Mouse (Mus musculus) embryonic facial prominence, embryonic 11.5 days (tissue): ENCODE results near the gene Gpr25. TPM values are rescaled to one million over a fixed set of nuclear protein-coding genes. Genes with fewer than 3 reads are reported as not detected.

ENCODE experiments used
- ATAC-seq: fragments of 200-750 bp; cut with Nextera tagmentation; replicated peaks from 2 replicates; pipeline ENCODE4 v1.8.0; 2017; ENCODE audit warnings: low read depth; ENCODE audit not compliant: insufficient number of reproducible peaks, low FRiP score, low TSS enrichment
- DNase-seq: peaks from one replicate; pipeline ENCODE4 v3.0.0-alpha.2; 2015; ENCODE audit warnings: low spot score
- H3K27ac ChIP-seq: fragments of 300-500 bp; sonication (generic); replicated peaks from 2 replicates; pipeline ENCODE4 v1.5.1; 2014; ENCODE audit warnings: mild to moderate bottlenecking, low read depth, low read length, control low read depth
- H3K27me3 ChIP-seq: fragments of 300-500 bp; sonication (generic); 2 replicates; pipeline ENCODE4 v1.6.1; 2014; ENCODE audit warnings: mild to moderate bottlenecking, low read length, moderate library complexity, mixed read lengths; ENCODE audit not compliant: control insufficient read depth, insufficient read depth
- H3K36me3 ChIP-seq: fragments of 300-500 bp; sonication (generic); replicated peaks from 2 replicates; pipeline ENCODE4 v1.6.1; 2014; ENCODE audit warnings: low read depth, mild to moderate bottlenecking, low read length, moderate library complexity, mixed read lengths; ENCODE audit not compliant: control insufficient read depth, insufficient read depth
- H3K4me1 ChIP-seq: fragments of 300-500 bp; sonication (generic); 2 replicates; pipeline ENCODE4 v1.6.1; 2014; ENCODE audit warnings: low read length, mixed read lengths; ENCODE audit not compliant: control insufficient read depth, insufficient read depth
- H3K4me2 ChIP-seq: fragments of 300-500 bp; sonication (generic); 2 replicates; pipeline ENCODE4 v1.6.1; 2014; ENCODE audit warnings: low read depth, mild to moderate bottlenecking, control low read depth, low read length, moderate library complexity
- H3K4me3 ChIP-seq: fragments of 300-500 bp; sonication (generic); 2 replicates; pipeline ENCODE4 v1.5.1; 2014; ENCODE audit warnings: low read depth, low read length, control low read depth
- H3K9ac ChIP-seq: fragments of 300-500 bp; sonication (generic); replicated peaks from 2 replicates; pipeline ENCODE4 v1.6.1; 2014; ENCODE audit warnings: mild to moderate bottlenecking, control low read depth, low read length
- H3K9me3 ChIP-seq: fragments of 300-500 bp; sonication (generic); replicated peaks from 2 replicates; pipeline ENCODE4 v1.6.1; 2016; ENCODE audit warnings: mild to moderate bottlenecking, low read length, inconsistent platforms, mixed read lengths; ENCODE audit not compliant: control insufficient read depth
- WGBS: fragments of 180-500 bp; shearing (Covaris S2); extraction: QIAGEN DNeasy Blood & Tissue Kit; methylation state at CpG from one replicate; pipeline ENCODE4 v1.1.7; 2014; 5-methylcytosine and 5-hydroxymethylcytosine counted together
- polyA plus RNA-seq: library from polyadenylated mRNA; unstranded; fragments of >200 nt; fragmentation: Nextera tagmentation; extraction: Ambion mirVana; gene quantifications from 2 replicates; pipeline ENCODE4 v1.2.1, GENCODE M21; 2014

The Gpr25 gene
- polyA plus RNA-seq, 1 experiment from 2014 or later: not detected

DNA sequence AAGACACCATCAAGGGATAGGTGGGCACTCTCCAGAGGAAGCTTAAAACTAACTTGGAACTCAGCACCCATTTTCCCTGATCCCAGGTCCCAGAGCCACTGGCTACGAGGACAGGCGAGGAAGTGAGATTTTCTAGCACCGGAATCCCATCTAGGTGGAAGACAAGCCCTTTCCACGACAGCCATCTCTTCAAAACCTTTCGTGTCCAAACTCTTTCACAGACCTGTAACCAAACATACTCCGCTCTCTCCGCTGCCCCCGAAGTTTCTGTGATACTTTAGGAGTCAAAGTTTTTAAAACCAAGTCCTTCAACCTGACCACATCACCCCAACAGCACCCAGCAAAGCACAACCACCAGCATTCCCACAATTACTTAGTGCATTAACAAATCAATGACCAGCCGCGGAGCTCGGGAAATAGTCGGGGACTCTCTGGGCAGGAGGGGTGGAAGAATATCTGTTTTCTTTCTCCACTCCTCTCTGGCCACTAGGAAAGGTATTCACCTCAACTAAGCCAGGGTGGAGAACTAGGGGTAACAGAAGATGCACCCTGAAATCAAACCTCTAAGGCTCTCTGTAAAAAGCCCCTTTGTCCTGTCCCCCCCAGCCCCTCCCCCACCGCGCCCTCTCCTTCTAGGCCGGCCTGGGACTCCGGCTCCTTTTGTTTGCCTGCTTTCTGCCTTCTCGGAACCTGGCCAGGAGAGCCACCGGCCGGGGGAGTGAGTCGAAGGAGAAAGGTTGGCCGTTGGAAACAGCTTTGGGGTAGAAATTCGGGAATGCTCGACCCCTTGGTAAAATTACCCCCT, 27.5 kb downstream of the Gpr25 start:
- Histone ChIP-seq H3K9ac (peak overlapping the region; percentile 70), H3K9me3 (no peaks in the 10 kb centered on the region), H3K4me1 (peaks cover 12% of the 10 kb centered on the region), H3K27me3 (no peaks in the 10 kb centered on the region), H3K4me3 (peak overlapping the region; percentile 49), H3K4me2 (peak overlapping the region; percentile 64), H3K27ac (0 out of 2 replicates have a peak overlapping the region, but pooled peaks have one; percentile 17), H3K36me3 (no peaks in the 10 kb centered on the region)
- peak; percentile 47 for DNase-seq
- ATAC-seq: no peak; the same call in 1 of the 2 replicates
- under 1% methylated on average over 23 of the region's 23 CpGs for WGBS

DNA sequence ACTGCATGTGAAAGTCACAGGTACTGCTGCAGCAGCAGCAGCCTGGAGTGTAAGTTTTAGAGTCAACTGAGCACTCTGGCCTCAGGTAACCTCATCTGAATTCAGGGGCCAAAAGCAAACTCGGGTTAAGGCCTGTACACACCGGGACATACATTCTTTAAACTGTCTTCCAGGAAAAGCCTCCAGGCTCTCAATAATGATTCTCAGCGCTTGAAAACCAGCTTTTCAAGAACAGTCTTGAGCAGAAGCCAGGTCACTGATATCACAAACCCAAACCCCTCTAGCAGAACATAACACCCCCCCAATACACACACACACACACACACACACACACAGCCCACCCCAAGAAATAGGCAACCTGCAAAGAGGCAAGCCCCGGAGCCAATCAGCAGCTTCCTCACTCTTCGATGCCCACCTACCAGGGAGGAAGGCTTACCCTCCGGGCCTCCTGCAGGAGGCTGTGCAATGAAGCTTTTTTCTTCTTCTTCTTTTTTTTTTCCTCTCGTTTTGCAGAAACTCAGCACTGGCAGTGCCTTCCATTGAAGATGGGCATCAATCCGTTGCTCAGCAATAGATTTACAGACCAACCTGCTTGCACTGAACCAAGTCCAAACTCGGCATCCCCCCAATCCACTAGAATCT, 28.3 kb downstream of the Gpr25 start:
- ATAC-seq (no peak), DNase-seq (peak; percentile 56)
- peaks cover 12% of the 10 kb centered on the region for H3K4me1 ChIP-seq
- peak overlapping the region; percentile 64 for H3K4me2 ChIP-seq
- peak overlapping the region; percentile 49 for H3K4me3 ChIP-seq
- H3K9ac ChIP-seq: peak overlapping the region; percentile 70
- H3K27ac ChIP-seq: no peak overlapping the region
- H3K9me3 ChIP-seq: no peaks in the 10 kb centered on the region
- 2% methylated on average over 9 of the region's 9 CpGs for WGBS
- H3K36me3 ChIP-seq: no peaks in the 10 kb centered on the region
- H3K27me3 ChIP-seq: no peaks in the 10 kb centered on the region

DNA sequence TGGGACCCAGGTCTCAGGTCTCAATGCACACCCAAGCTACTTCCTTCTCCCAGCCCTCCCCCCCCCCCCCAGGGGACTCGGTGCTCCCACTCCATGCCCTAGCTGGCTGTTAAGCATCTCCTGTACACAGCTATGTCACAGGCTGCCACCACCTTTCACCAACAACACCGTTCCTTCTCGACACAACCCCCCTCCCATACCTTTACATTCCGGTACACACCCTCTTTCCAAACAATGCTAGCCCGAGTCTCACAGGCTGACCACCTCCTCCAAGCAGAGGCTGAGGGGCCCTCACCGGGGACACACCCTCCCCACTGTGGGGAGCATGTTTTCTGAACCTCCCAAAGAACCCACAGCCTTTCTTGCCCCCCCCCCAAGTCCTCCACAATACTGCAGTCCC, 29.1 kb downstream of the Gpr25 start:
- no peak for DNase-seq
- no peak overlapping the region for H3K27ac ChIP-seq
- peaks cover 12% of the 10 kb centered on the region for H3K4me1 ChIP-seq

DNA sequence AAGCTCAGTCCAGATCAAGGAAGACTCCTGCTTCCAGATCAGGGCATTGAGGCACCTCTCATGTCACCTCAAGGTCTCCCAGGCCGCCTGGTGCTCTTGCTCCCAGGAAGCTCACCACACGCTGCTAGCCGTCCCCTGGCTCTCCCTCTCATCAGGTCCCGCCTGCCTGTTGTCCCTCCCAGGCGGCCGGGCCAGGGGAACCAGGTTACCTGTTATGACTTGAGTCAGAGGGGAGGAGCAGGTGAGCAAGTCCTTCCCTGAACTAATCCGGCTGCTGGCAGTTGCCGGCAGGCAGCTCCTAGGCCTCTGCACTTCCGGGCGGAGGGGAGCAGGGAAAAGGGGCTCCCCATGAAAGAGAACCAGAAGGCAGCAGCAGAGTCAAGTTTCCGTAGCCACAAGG, 30.5 kb downstream of the Gpr25 start:
- peak overlapping the region; percentile 43 for H3K9ac ChIP-seq
- H3K27ac ChIP-seq: peak overlapping the region; percentile 31; the same call in 1 of the 2 replicates
- ATAC-seq (no peak), DNase-seq (peak; percentile 31)
- H3K4me1 ChIP-seq: peaks cover 12% of the 10 kb centered on the region
- no peaks in the 10 kb centered on the region; the same call in none of the 2 replicates for H3K36me3 ChIP-seq
- WGBS: 16% methylated on average over 11 of the region's 11 CpGs
- H3K4me3 ChIP-seq: peak overlapping the region; percentile 14
- H3K4me2 ChIP-seq: peak overlapping the region; percentile 38
- H3K27me3 ChIP-seq: no peaks in the 10 kb centered on the region
- no peaks in the 10 kb centered on the region for H3K9me3 ChIP-seq

More for the DNA sequence above, 29.1 kb downstream of the Gpr25 start:
- Histone ChIP-seq H3K27me3 (no peaks in the 10 kb centered on the region), H3K36me3 (no peaks in the 10 kb centered on the region; the same call in none of the 2 replicates), H3K9me3 (no peaks in the 10 kb centered on the region), H3K4me3 (peak overlapping the region; percentile 49), H3K9ac (peak overlapping the region; percentile 43), H3K4me2 (peak overlapping the region; percentile 64)
- WGBS: 6% methylated on average over 6 of the region's 6 CpGs
- no peak for ATAC-seq

DNA sequence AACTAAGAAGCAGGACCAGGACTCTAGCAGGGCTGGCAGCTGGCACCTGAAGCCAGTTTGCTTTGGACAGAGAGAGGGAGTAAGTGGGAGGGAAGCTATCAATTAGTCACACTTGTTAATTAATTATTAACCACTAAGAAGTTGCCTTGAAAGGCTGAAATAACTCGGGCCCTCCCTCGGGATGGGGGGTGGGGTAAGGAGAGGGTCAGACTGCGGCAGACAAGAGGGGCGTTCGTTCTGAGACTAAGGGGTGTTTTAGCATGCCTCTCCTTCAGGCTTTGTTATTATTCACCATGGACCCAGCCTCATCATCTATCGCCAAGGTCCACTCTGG, 31.7 kb downstream of the Gpr25 start:
- no peak overlapping the region for H3K4me2 ChIP-seq
- H3K4me1 ChIP-seq: peaks cover 12% of the 10 kb centered on the region
- no peak overlapping the region for H3K27ac ChIP-seq
- H3K9ac ChIP-seq: no peak overlapping the region
- H3K36me3 ChIP-seq: no peaks in the 10 kb centered on the region; the same call in none of the 2 replicates
- ATAC-seq: no peak
- no peak for DNase-seq
- H3K4me3 ChIP-seq: no peak overlapping the region
- WGBS: 17% methylated on average over 6 of the region's 6 CpGs
- H3K27me3 ChIP-seq: no peaks in the 10 kb centered on the region
- H3K9me3 ChIP-seq: no peaks in the 10 kb centered on the region

DNA sequence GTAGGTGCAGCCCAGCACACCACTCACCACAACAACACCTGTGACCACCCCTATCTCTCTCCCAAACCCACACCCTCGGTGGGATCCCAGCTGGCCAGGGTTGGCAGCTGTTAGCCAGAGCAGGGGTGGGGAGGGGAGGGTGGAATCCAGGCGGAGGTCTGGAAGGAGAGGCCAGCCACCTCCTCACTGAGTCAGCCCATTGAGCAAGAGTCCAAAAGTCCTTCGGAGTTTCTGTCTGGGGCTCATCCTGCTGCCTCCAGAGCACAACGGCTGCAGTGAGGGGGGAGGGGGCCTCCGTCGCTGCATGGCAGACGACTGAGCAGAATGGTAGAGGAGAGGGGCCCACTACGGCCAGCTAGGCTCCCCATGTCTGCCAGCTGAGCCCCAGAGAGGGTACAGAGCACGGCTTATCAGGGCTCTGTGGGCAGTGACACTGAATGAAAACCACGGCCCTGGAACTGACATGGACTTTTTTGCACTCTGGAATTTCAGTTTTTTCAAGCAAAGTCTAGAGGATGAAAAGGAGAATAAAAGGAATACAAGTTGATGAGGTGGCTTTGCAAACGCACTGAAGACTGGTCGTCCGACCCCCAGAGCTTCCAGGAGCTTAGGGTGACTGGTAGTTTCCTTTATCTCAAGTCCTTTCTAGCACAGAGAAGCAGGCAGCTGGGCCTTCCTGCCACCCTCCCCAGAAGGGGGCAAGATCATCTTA, 32.2 kb downstream of the Gpr25 start:
- Histone ChIP-seq H3K27me3 (no peaks in the 10 kb centered on the region), H3K9ac (no peak overlapping the region), H3K9me3 (no peaks in the 10 kb centered on the region), H3K27ac (no peak overlapping the region), H3K4me2 (no peak overlapping the region), H3K36me3 (no peaks in the 10 kb centered on the region; the same call in none of the 2 replicates), H3K4me1 (peaks cover 12% of the 10 kb centered on the region), H3K4me3 (no peak overlapping the region)
- DNase-seq (no peak), ATAC-seq (no peak; the same call in 1 of the 2 replicates)
- 19% methylated on average over 13 of the region's 13 CpGs for WGBS

DNA sequence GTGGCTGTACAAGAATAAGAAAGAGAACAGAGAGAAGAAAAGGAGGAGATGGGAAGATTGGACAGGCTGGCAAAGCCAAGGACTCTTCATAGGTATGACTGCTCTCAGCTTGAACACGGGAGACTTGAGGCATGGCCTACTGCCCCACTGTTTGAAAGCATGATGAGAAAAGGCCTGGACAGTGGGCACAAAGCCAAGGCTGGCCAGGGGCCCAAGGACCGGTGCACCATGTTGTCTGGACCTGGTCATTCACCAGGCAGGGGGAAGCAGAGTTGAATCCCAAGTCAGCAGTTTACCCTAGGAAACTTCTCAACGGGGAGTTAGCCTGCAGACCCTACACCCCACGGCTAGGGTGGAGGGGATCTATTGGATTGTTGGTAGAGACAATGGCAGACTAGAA, 32.8 kb downstream of the Gpr25 start:
- no peak overlapping the region for H3K4me3 ChIP-seq
- ATAC-seq: no peak
- H3K36me3 ChIP-seq: no peaks in the 10 kb centered on the region; the same call in none of the 2 replicates
- no peak overlapping the region for H3K4me2 ChIP-seq
- H3K4me1 ChIP-seq: peaks cover 12% of the 10 kb centered on the region
- no peaks in the 10 kb centered on the region for H3K27me3 ChIP-seq
- no peak overlapping the region for H3K27ac ChIP-seq
- no peak overlapping the region for H3K9ac ChIP-seq
- WGBS: 77% methylated on average over 4 of the region's 4 CpGs
- no peak for DNase-seq
- H3K9me3 ChIP-seq: no peaks in the 10 kb centered on the region
